Mouse (Mus musculus) splenic B cell, adult 2 months (primary cell): ENCODE results near the gene Gm826.

Experiments
- DNase-seq: peaks from one replicate; pipeline ENCODE4 v3.0.0-alpha.2; 2011; ENCODE audit warnings: low read depth, low spot score
- H3K27me3 ChIP-seq: 2 replicates; pipeline ENCODE4 v1.6.1; 2012; ENCODE audit warnings: mild to moderate bottlenecking, low read length, moderate library complexity, mixed read lengths; ENCODE audit not compliant: control insufficient read depth, poor library complexity, insufficient read depth, severe bottlenecking
- H3K36me3 ChIP-seq: 2 replicates; pipeline ENCODE4 v1.6.1; 2012; ENCODE audit warnings: mild to moderate bottlenecking, low read length, moderate library complexity, mixed read lengths; ENCODE audit not compliant: control insufficient read depth, poor library complexity, insufficient read depth, severe bottlenecking

Gm826 gene

DNA sequence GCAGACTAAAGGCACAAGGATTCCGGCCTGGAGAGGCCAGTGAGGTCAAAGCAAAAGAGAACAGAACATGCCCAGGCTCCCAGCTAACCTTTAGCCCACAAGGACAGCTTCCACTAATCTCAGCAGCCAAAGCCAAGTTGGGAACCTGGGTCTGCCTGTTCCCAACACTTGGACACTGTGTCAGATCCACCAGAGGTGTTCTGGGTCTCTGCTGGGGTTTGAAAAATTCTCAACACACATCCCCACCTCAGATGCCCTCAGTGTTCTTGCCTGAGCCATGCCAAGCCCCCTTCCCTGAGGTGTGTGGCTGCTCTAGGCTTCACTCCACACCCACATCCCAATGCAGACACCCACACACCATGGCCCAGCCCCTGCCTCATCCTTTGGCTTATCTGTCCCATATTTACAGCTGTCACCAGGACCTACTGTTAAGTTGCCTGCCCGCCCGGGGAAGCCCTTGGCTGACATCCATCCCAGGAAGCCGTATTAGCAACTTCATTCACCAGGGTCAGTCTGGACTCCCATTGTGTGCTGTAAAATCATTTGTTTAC is at the start of gene Gm826:
Gene Gm826, minus strand, starts transcription at position 52 of the 551 bp plus-strand sequence.
- H3K27me3 ChIP-seq, result no peaks in the 10 kb centered on the region
- DNase-seq, result no peak
- H3K36me3 ChIP-seq, result no peaks in the 10 kb centered on the region

DNA sequence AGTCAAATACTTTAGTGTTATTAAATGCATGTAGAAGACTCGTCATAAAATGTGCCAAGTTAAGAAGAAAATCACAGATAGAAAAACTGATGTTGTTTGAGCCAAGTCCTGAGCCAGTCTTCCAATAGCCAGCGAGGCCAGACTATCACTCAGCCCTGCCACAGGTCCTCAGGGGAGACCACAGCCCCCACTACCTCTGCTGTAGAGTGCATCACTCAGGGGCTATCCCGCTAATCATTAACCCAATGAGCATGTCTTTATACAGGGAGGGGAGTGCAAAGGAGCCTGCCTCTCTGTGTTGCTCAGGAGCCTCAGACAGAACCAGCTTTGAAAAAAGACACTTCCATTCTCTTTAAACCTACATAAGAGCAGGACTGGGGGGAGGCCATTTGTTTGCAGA is 49.5 kb upstream of the Gm826 start:
- Histone ChIP-seq H3K36me3 (no peaks in the 10 kb centered on the region), H3K27me3 (no peaks in the 10 kb centered on the region)
- no peak for DNase-seq

DNA sequence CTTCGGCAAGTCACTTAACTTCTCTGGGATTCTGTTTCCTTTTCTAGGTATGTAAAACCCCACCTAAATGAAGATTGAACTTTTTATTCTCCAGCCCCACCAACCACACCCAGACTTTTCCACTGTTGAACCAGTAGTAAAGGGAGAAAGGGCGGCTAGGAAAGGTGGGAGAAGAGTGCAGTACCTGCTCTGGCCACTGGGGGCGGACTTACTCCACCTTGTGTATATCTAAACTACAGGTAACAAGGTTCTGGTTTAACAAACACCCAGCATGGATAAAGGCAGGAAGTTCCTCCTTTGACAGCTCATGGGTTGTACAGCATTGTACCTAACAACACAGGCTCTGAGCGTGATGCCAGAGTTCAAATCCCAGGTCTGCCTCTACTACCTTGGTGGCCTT is 44.3 kb upstream of the Gm826 start:
- Histone ChIP-seq H3K36me3 (no peaks in the 10 kb centered on the region), H3K27me3 (no peaks in the 10 kb centered on the region)
- DNase-seq, result peak; percentile 25

DNA sequence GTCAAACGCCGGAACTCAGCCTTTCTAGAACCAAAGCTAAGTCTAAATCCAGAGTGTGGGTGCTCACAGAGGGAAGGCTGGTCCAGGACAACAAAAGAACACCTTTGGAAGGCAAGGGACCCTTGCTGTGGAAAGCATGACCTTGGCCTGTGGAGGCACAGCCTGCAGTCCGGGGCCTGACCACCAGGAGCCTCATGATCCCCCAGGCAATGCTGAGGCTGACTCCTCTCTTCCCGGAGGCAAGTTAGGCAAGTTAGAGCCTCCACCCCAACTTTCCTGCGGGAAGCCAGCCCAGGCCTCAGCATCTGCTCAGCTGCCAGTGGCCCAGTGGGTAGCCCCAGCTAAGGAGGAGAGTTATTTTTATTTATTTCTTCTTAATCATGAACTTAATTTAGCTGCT is 42.3 kb upstream of the Gm826 start:
- Histone ChIP-seq H3K36me3 (no peaks in the 10 kb centered on the region), H3K27me3 (no peaks in the 10 kb centered on the region)
- no peak for DNase-seq

DNA sequence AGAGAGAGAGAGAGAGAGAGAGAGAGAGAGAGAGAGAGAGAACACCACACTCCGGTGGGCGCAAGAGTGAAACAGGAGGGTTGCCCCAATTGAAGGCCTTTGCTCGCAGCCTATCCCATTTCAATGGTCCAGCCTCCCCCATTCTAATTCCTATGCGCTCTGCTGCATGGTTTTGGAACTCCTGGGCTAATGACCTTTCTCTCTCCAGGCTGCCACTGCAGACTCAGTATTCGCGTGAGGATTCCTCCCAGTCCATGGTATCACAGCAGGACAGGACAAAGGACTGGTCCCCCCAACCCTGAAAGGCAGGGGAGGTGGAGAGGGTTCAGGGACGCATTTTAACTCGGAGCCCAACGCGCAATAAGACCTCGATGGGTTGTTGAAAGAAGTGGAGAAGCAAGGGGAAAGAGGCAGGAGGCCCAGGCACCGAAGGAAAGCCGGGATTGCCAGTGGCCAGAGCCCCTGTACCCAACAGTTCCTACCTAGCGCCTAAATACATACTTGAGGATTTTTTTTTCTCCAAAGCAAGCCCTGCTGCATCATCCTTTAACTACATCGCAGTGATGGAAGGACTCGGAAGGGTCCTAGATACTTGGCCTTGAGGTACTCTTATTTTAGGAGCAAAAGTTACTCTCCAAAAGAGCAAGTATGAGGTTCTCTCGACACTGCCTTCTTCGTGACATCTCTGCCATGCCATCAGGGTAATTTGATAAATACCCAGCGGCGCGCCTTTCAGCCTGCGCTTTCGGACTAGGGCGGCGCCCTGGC is 35.9 kb upstream of the Gm826 start:
- DNase-seq, result no peak
- peaks cover 4% of the 10 kb centered on the region for H3K27me3 ChIP-seq
- H3K36me3 ChIP-seq, result no peaks in the 10 kb centered on the region

DNA sequence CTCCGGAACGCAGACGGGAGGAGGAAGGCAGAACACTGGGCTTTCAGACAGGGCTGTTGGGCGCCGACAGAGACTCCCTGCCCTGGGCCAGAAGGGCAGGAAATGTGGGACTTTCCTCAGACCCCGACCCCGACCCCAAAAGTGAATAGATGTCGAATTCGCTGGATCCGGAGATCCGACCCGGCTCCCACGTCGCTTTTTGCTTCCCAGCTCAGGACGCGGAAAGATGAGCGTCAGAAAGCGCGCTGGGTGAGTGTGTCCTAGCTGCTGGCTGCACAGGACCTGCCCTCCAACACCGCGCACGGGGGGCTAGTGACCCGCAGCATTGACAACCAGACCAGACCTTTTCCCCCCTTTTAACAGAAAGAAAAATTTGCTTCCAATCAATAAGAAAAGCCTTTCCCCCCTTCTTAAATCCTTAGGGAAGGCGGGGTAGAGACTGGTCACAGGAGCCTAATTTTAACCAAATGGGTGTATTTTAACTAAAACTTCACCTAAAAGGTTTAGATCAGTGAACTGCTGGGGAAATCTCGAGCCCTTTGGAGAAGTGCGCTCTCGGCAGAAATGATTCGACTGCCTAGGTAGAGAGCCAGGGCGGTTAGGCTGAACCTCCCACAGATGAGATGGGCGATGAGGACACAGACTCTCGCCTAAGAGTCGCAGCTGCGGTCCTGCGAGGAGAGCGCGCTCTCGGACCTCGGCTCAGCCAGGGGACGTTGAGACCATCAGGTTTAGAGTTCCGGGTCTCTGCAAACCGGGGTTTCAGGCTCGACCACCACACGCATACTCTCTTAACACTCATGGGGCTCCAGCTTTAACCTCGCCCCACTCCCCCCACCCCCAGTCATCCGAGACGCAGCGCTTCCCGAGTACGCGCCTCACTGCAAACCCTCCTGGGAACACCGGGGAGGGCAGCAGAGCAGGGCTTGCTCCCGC is 34.7 kb upstream of the Gm826 start:
- Histone ChIP-seq H3K36me3 (no peaks in the 10 kb centered on the region), H3K27me3 (peaks cover 4% of the 10 kb centered on the region)
- no peak for DNase-seq

DNA sequence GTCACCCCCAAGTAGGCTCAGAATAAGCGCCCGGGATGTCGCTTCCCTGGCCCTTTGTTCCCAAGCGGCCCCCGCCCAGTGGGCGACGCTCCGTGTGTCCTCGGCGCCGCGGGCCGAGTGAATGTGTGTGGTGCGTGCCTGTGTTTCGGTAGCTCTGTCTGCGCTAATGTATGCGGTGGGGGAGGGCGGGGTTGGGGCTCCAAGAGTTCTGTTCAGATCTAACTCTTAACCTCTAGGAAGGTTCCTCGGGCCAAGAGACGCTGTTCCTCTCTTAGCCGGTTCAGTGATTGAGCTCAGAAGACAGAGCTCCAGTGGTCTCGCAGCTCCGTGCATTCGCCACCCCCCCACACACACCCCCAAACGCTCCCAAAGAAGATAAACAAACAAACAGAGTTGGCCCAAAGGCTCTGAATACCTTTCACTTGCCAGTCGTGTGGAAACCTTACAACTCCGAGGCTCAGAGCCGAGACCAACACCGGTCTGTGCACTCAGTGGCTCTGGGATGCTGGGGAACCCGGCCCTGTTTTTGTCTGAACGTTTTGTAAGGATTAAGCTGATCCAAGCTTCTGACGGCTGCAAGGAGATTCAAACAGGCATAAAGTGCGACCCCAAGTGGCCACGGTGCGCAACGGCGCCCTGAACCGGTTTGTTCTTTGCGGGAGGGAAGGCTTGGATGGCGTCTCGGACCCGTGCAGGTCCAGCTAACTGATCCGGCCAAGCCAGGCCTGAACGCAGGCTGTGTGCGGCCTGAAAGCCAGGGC is 33.7 kb upstream of the Gm826 start:
- no peaks in the 10 kb centered on the region for H3K36me3 ChIP-seq
- DNase-seq, result peak; percentile 30
- peaks cover 4% of the 10 kb centered on the region for H3K27me3 ChIP-seq

DNA sequence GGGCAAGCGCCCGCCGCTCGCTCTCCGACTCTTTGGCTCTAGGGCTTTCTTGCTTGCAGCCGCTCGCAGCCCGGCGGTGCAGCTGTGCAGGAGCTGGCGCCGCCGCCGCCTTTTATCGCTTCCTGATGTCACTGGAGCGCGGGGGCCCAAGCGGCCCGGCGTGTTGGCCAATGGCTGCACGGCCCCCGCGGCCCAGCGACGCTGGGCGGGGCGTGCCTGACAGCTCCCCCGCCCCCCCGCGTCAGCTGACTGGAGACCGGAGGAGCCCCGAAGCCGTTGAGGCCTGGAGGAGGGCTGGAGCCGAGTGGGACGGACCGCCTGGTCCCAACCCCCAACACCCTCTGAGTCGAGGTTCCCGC is 33.0 kb upstream of the Gm826 start, which contains the start of gene Mafb:
Gene Mafb, minus strand, starts transcription at position 86 of the 359 bp plus-strand sequence.
- peak; percentile 18 for DNase-seq
- no peaks in the 10 kb centered on the region for H3K36me3 ChIP-seq
- H3K27me3 ChIP-seq, result peaks cover 4% of the 10 kb centered on the region

DNA sequence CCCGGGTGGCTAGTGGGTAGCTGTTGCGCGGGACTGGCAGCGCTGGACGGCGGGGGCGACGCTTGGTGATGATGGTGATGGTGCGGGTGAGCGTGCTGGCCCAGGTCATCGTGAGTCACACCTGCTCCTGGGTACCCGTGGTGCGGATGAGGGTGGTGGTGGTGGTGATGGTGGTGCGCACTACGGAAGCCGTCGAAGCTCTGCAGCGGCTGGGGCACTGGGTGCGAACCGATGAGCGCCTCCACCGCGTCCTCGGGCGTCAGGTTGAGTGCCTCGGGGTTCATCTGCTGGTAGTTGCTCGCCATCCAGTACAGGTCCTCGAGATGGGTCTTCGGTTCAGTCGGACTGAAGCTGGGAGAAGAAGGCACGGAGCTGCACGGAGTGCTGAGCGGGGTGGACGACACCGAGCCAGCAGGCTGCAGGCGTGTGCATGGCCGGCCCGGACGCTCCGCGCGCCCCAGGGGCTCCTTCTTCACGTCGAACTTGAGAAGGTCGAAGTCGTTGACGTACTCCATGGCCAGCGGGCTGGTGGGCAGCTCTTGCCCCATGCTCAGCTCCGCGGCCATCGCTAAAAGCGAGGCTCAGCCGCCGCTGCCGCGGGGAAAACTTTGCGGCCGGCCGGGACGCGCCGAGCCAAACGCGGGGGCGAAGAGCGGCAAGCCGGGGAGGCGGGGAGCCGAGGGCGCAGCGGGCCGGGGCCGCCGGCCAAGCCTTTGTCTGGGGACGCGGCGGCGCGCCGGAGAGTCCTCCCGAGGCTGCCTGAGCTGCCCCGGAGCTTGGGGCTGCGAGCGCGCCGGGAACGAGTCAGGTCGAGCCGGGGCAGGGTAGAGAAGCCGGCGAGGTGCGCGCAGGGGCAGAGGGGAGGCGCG is 32.4 kb upstream of the Gm826 start:
- DNase-seq, result no peak
- Histone ChIP-seq H3K27me3 (peaks cover 4% of the 10 kb centered on the region), H3K36me3 (no peaks in the 10 kb centered on the region)

DNA sequence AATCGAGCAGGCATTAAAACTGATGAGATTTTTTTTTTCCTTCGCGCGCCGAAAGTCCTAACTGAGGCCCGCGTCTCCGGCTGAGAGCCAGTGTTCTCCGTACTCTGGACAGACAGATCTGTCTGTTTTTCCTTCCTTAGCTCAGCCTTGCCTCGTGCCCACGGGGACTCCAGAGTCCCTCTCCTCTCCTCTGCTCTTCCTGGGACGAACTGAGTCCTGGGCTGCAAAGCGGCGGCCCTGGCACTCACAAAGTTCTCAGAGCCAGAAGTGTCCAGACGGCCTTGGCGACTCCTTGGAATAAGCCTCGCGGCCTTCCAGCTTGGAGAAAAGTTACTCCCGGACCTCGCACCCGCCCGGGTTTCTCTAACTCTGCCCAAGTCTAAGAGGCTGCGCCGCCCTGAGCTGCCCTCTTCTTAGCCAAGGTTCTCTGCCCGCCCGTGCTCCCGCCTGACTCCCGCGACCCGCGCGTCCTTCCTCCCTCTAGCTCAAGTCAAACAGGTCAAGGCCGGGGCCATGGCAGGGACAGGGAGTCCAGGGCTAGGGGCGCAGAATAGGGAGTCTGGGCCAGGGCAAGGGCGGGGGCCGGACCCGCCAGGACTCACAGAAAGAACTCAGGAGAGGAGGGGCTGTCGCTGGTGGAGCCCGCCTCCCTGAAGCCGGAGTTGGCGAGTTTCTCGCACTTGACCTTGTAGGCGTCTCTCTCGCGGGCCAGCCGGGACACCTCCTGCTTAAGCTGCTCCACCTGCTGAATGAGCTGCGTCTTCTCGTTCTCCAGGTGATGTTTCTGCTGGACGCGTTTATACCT is 31.3 kb upstream of the Gm826 start:
- DNase-seq, result no peak
- Histone ChIP-seq H3K27me3 (peaks cover 5% of the 10 kb centered on the region), H3K36me3 (no peaks in the 10 kb centered on the region)

DNA sequence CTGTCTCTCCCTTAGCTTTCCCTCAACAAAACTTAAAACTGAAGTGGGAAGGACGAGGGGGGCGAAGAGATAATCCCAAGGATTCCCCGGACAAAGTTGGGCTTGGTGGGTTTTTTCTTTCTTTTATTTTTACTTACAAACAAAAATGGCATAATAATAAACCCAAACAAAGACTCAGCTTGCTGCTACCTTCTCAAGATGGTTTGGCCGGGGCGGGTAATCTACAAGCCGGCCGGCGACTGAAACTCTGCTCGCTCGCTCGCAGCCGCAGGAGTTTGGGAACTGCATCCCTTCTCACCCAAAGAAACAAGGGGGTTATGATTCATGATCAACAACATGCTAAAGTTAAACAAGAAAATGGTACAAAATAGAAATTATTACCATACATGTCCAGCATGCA is 30.7 kb upstream of the Gm826 start:
- no peaks in the 10 kb centered on the region for H3K36me3 ChIP-seq

DNA sequence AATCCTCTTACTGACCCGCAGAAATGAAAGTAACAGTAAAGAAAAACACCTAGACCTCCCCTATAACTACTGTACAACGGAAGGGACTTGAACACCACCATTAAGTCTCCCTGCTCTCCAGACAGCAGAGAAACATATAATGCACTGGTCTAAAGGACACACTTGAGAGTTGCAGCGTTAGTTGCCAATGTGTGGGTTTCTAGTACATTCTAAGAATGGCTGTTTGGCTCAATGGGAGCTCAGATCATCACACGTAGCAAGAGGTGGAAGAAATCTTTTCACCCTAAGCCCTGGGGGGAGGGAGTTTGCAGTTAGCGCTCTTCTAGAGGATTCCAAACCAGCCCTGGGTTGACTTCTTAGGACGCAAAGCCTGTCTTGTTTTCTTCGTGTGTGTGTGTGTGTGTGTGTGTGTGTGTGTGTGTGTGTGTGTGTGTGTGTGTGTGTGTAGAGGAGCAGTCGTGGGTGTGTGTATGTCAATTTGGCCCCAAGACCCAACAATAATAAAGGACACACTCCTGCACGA is 30.2 kb upstream of the Gm826 start:
- DNase-seq, result no peak
- Histone ChIP-seq H3K27me3 (peaks cover 5% of the 10 kb centered on the region), H3K36me3 (no peaks in the 10 kb centered on the region)

More for the DNA sequence above, 30.7 kb upstream of the Gm826 start:
- no peak for DNase-seq
- peaks cover 5% of the 10 kb centered on the region for H3K27me3 ChIP-seq

DNA sequence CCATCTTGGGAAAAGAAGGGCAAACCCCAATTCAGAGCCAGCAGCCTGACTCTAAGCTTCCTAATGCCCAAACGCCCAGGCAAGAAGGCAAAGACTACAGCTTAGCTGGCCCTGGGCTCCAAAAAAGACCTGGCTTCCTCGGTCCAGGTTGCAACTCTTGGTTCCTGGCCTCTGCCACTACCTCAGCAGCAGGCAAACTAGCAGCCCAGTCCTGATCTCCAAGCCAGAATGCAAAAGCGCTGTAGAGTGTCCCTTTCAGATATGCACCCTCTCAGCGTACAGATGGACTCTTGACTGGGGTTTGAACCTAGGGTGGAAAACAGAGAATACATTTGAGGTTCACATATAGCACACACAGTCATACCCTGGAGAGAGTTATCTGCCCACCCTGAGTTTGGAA is 29.2 kb upstream of the Gm826 start:
- H3K36me3 ChIP-seq, result no peaks in the 10 kb centered on the region
- H3K27me3 ChIP-seq, result peaks cover 5% of the 10 kb centered on the region; the same call in 1 of the 2 replicates
- DNase-seq, result no peak
